Mouse (Mus musculus) cerebellum, adult 2 months (tissue): ENCODE results near the gene Grik4. TPM values are rescaled to one million over a fixed set of nuclear protein-coding genes. Genes with fewer than 3 reads are reported as not detected.
A peak's percentile ranks its signal among the peaks of the same experiment; 100 is the strongest.

ENCODE experiments used
- DNase-seq, 2 experiments: peaks; one replicate each; pipeline ENCODE4 v3.0.0; 2021
- H3K27ac ChIP-seq: fragments of 200-500 bp; 2 replicates; pipeline ENCODE4 v1.5.1; 2012; ENCODE audit warnings: low read length, control low read depth, inconsistent platforms; ENCODE audit not compliant: insufficient read depth
- H3K27me3 ChIP-seq: fragments of 200-500 bp; 2 replicates; pipeline ENCODE4 v1.6.1; 2012; ENCODE audit warnings: inconsistent platforms, mild to moderate bottlenecking, low read length, moderate library complexity; ENCODE audit not compliant: control insufficient read depth, insufficient read depth
- H3K4me1 ChIP-seq: fragments of 200-500 bp; 2 replicates; pipeline ENCODE4 v1.6.1; 2011; ENCODE audit warnings: low read length; ENCODE audit not compliant: control insufficient read depth, insufficient read depth
- H3K4me3 ChIP-seq: fragments of 200-500 bp; replicated peaks from 2 replicates; pipeline ENCODE3; 2011; ENCODE audit warnings: mild to moderate bottlenecking, low read depth, low read length, control low read depth; ENCODE audit not compliant: insufficient read depth
- CTCF ChIP-seq: fragments of 200-500 bp; IDR thresholded peaks from 2 replicates; pipeline ENCODE4 v1.5.1; 2011; ENCODE audit warnings: low read depth, mild to moderate bottlenecking, control low read depth, low read length, moderate library complexity, borderline replicate concordance; ENCODE audit not compliant: insufficient read depth
- POLR2A ChIP-seq: fragments of 200-500 bp; IDR thresholded peaks from 2 replicates; pipeline ENCODE4 v1.6.1; 2011; ENCODE audit warnings: low read length, control low read depth, borderline replicate concordance; ENCODE audit not compliant: insufficient read depth
- WGBS: fragments of 180-500 bp; shearing (Covaris S2); methylation state at CpG from one replicate; pipeline ENCODE4 v1.1.7; 2018; 5-methylcytosine and 5-hydroxymethylcytosine counted together
- polyA plus RNA-seq: library from polyadenylated mRNA; depleted of rRNA; stranded (reverse); fragments of >200 nt; gene quantifications from 2 replicates; pipeline ENCODE4 v1.2.3, GENCODE M21; 2012

The Grik4 gene
- polyA plus RNA-seq, 1 experiment: 10.5 TPM

DNA sequence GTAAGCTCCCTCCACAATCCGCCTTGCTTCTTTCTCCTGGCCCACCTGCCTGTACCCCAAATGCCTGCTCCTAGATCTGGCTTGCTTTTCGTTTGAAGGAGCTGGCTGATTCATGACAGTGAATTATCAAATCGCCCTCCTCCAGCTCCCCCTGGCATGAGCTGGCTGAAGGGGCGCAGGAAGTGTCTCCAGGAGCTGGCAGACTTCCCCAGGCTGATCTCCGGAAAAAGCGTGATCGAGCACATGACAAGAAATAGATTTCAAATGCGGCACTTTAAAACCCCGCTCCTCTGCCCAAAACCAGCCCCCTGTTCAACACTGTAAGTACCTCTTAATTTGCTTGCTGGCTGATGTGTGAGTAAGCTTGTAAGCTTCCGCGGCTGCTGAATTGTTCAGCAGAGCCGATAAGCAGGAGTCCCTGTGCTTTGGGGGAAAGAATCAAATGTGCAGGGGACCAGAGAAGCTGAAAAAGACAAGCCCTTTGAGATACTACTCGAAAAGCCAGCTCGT lies 331.8 kb downstream of the Grik4 start:
- H3K4me3 ChIP-seq: no peak overlapping the region
- H3K27ac ChIP-seq: no peak overlapping the region
- H3K4me1 ChIP-seq: 0 out of 2 replicates have a peak, but pooled peaks cover 3% of the 10 kb centered on the region
- no peaks in the 10 kb centered on the region; the same call in 1 of the 2 replicates for H3K27me3 ChIP-seq
- WGBS: 17% methylated on average over 14 of the region's 14 CpGs
- no peak for DNase-seq
- no peak for TF ChIP-seq POLR2A
- TF ChIP-seq CTCF: no peak

DNA sequence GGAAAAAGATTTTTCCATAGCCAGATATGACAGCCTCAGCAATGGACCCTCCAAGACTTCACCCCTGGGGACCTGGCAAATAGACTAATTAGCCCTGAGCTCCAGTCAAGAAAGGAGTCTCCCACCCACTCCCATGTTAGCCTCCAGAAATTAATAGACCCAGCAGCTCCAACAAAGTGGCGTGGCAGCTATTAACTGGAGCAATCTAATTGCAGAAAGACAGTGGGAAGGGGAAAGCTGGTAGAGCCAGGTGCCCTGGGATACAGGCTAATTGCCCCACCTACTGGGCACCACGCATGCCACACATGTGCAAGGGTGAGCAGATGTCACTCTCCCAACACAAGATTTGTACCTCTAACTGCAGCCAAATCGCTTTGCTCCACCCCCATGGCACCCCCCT lies 342.8 kb downstream of the Grik4 start:
- H3K4me3 ChIP-seq: no peak overlapping the region
- TF ChIP-seq POLR2A (no peak), CTCF (peak; percentile 57)
- no peaks in the 10 kb centered on the region for H3K27me3 ChIP-seq
- H3K27ac ChIP-seq: no peak overlapping the region
- 14% methylated on average over 3 of the region's 3 CpGs for WGBS
- no peaks in the 10 kb centered on the region for H3K4me1 ChIP-seq
- no peak for DNase-seq

- 81% methylated on average over 9 of the region's 9 CpGs for WGBS
- no peak for DNase-seq
- Histone ChIP-seq H3K27me3 (no peaks in the 10 kb centered on the region), H3K4me1 (no peaks in the 10 kb centered on the region), H3K4me3 (no peak overlapping the region), H3K27ac (no peak overlapping the region)
- TF ChIP-seq CTCF: no peak
These were observed 346.8 kb downstream of the Grik4 start for GRCm38 (mm10) chr9:42597525-42597924.

DNA sequence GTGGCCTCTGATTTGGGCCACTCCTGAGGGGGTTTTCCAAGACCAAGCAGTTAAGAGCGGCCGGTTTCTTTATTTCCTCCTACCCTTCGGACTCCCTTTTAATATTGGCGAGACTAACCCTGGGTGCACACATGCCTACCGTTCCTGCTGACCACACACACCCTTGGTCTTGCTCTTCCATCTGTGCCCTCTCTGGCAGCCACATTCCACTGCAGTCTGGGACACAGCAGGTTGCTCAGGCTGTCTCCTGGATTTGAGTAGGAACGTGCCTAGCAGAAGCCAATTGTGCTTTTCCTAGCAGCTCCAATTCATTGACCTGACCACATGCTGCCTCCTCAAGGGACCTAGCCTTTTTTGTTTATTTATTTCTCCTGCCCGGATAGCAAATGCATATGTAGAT lies 365.8 kb downstream of the Grik4 start:
- WGBS: 8% methylated on average over 7 of the region's 7 CpGs
- Histone ChIP-seq H3K4me1 (peaks cover 11% of the 10 kb centered on the region), H3K4me3 (peak overlapping the region; percentile 8), H3K27ac (no peak overlapping the region), H3K27me3 (no peaks in the 10 kb centered on the region)
- TF ChIP-seq CTCF (peak; percentile 35; the same call in 1 of the 2 replicates), POLR2A (no peak)
- DNase-seq: peak; percentile 84 to 91

DNA sequence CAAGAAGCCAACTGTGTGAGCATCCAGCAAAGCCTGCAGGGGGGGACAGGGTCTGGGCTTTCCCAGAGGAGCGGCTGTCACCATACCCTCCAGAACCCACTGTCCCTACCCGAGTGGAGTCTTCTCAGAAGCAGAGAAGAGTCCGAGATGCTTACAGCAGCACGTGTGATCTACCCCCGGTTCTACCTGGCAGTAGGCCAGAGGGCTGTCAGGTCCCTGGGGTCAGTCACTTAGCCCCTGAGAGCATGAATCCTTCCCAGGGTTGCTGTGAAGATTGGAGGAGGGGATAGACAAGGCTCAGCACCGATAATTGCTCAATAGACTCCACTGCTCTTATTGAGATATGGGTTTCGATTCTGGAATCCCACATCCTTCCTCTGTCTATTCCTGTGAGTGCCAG lies 366.2 kb downstream of the Grik4 start:
- TF ChIP-seq POLR2A: no peak
- TF ChIP-seq CTCF: no peak
- H3K27me3 ChIP-seq: no peaks in the 10 kb centered on the region
- no peak for DNase-seq
- peaks cover 12% of the 10 kb centered on the region for H3K4me1 ChIP-seq
- 32% methylated on average over 7 of the region's 7 CpGs for WGBS
- no peak overlapping the region for H3K27ac ChIP-seq
- H3K4me3 ChIP-seq: peak overlapping the region; percentile 8

- Histone ChIP-seq H3K27ac (no peak overlapping the region), H3K4me1 (peaks cover 11% of the 10 kb centered on the region), H3K27me3 (no peaks in the 10 kb centered on the region), H3K4me3 (peak overlapping the region; percentile 3)
- no peak for DNase-seq
- TF ChIP-seq POLR2A (no peak), CTCF (no peak)
- WGBS: 33% methylated on average over 14 of the region's 14 CpGs
These were observed 370.5 kb downstream of the Grik4 start for GRCm38 (mm10) chr9:42573616-42574350.

DNA sequence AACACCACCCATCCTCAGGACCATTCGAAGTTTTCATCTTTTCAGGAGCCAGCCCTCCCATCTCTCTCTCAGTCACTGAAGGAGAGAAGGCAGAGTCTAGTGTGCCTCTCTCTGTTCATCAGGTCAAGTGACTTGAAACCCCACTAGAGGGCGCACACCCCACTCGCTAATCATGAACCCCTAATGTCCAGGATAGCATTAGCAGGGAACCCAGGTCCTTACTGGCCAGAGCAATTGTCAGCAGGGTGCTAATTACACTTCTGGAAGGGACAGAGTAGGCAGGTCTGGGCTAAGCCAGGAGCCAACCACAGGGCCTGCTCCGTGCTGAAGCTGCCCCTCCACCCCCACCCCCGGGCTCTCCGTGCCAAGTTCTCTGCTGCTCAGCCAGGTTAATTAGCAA lies 371.1 kb downstream of the Grik4 start:
- TF ChIP-seq POLR2A (no peak), CTCF (peak; percentile 83; the same call in 1 of the 2 replicates)
- no peak overlapping the region for H3K27ac ChIP-seq
- 3% methylated on average over 6 of the region's 6 CpGs for WGBS
- no peaks in the 10 kb centered on the region for H3K27me3 ChIP-seq
- DNase-seq: peak; percentile 83
- H3K4me3 ChIP-seq: no peak overlapping the region
- peaks cover 8% of the 10 kb centered on the region for H3K4me1 ChIP-seq

DNA sequence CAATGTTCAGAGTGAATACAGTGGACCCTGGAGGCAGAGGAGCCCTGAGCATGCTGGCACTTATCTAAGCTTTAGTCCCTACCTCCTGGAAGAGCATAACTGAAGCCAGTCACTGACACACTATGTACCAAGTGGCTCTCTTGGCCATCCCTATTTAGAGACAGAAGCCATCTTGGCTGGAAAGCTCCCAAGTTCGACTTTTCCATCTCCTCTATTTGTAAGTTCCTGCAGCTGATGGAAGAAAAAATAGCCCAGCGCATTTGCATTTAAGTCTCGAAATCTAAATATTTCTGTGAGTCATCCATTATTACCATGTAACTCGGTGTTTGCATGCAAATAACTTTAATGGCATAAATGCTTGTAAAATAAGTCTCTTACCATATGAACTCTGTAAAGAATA lies 378.4 kb downstream of the Grik4 start:
- no peak for TF ChIP-seq CTCF
- no peak for TF ChIP-seq POLR2A
- no peaks in the 10 kb centered on the region for H3K27me3 ChIP-seq
- no peak for DNase-seq
- WGBS: 93% methylated on average over 4 of the region's 4 CpGs
- no peak overlapping the region for H3K27ac ChIP-seq
- 0 out of 2 replicates have a peak, but pooled peaks cover 2% of the 10 kb centered on the region for H3K4me1 ChIP-seq
- no peak overlapping the region for H3K4me3 ChIP-seq
